Mouse (Mus musculus): ENCODE measurements at regions not wholly inside any gene's neighbourhood (a gene's known extent, or its start where the extent isn't known, plus 50 kb on each side); places are given as distances from the start of the nearest gene placed in this dataset.

DNA sequence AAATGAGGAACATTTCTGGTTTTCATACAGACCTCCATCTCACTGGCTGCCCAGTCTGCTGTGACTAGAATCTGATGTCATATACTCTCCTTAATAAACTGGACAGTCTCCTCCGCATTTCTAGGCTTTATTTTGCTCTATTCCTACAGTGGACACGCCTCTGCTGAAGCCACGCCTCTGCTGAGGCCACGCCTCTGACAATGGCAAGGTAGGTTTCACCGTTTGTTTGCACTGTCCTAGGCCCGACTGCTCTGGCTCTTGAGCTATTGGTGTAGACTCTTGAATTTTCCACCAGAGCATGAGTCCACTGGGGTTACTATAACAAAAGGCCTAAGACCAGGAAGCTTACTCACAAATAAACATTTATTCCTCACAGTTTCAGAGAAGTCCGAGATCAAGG lies 69.8 kb upstream of the Pax2 start:
- DNase-seq (ENCODE audit: low spot score): no peak

DNA sequence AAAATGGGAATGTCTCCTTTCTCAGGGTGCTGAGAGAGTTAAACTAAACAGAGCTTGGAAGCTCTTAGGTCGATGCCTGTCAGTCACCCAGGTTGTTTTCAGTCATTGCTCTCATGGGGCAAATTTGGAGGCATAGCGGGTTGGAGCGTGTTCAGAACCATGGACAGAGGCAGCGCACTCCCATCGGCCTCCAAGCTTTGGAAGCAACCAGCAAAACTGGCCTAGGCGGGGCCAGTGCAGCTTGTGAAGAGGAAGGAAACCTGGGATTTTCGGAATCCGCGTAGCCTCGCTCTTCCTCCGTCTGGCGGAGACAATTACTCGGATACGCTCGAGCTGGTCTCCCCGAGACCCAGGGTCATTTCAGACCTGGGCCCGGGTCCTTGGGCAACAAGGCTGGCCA lies 63.4 kb upstream of the Pax2 start:
- peak; percentile 28 for DNase-seq (ENCODE audit: low spot score)

DNA sequence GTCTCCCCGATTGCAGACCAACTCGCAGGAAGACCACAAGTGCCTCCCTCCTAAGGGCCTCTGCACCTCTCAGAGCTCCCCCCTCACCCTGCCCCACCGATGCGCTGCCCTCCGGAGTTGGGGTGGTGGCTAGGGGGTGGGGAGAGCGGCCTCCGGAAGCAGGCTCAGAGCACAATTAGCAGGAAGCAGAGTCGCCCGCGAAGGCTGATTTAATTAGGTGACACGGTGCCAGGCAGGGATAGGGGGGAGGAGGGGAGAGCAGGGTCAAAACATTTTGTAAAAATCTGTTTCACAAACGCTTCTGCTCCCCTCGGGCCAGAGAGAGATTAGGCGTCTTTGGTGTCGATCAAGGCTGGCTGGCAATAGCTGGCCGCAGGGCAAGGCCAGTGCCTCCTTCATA lies 63.0 kb upstream of the Pax2 start:
- DNase-seq (ENCODE audit: low spot score): no peak

DNA sequence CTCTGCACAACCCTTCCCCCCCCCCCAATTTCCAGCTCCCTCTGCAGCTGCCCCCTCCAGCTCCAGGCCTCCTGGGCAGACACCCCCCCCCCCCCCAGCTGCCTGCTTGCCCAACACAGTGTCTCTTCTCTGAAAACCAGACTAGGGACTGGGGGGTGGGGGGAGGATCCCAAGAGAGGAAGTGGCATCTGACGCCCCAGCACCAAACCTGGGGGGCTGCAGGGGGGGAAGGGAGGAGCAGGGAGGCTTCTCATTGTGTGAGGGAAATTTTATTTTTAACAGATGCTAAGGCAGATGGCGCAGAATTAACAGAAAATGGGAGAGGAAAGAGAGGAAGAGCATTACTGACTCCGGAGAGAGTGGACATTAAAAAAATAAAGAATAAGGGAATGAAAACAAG lies 60.5 kb upstream of the Pax2 start:
- no peak for DNase-seq (ENCODE audit: low spot score)

DNA sequence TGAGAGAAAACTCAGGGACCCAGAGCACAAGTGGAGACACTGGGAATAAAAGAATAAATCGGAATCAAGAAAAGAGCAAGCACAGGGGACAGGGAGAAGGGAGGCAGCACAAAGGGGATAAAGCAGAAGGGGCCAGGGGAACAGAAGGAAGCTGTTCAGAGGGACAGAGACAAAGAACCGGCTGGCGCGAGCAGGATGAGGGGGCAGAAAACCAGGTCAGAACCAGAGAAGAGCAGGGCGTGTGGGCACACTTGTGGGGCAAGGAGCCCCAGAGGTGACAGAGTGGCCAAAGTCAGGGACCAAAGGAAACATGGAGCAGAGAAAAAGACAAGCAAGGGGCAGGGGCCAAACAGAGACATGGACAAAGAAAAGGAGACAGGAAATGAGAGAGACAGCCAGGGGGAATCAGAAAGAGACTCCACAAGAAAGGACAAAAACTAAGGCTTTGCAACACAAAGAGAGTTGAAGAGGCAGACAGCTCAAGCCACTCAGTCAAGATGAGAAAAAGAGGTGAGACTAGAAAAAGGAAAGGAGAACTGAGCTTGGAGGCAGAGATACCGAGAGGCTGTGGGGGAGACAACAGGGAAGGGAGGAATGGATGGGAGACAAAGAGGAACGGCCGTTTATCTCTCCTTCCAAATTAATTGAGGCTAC lies 59.7 kb upstream of the Pax2 start:
- no peak for DNase-seq (ENCODE audit: low spot score)

DNA sequence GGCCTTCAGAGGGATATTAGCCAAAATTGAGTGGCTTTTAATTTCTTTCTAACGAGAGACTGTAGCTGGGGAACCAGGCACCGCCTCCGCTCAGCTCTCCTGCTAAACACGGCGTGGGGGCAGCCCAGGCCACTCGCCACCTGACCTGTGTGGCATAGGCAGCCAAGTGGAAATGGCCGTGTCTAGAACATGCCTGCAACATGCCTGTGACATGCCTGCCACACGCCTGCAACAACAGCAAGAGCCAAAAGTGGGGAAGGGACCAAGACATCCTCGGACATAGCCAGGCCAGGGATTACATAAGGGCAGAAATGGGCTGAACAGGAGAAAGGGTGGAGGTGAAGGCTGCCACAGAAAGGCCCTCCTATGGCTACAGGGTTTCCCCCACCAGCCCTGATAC lies 59.1 kb upstream of the Pax2 start:
- DNase-seq (ENCODE audit: low spot score): no peak

DNA sequence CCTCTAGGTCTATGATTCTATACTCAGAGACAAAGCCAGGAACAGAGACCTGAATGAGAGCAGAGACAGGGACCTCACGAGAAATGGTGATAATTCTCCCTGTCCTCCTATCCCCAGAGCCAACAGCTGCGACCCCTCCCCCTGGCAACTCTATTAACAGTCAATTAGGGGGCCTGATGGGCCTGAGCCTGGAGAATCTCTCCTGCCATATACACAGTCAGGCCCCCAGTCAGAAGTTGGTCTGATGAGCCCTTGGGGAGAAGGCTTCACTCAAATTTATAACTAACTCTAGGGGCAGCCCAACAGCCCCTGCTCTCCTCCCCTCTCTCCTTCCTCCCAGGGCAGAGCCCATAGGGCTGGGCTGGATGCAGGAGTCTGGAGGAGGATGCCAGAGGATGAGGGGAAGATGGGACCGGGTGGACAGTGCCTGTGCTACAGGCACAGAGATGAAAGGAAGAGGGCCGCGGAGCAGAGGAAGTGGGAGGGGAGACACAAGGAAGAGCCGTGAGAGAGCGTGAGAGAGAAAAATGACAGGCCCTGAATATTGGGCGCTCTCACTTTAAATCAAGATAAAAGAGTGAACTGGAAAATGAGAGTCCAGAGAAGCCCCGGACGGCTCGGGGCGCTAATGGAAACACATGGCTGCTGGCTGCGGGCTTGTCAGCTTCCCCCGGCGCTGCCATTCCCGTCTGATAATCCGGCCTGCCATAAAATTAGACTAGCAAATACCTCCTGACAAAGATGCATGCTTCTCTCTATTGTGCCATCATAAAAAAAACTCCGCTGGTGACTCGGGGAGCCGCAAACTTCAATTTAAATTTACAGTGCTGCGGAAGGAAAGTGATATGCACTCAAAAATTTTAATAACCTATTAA lies 57.2 kb upstream of the Pax2 start:
- no peak for DNase-seq (ENCODE audit: low spot score)
